Comparison of ENCODE assay signal across 7 mouse cellular contexts in the genomic region with DNA sequence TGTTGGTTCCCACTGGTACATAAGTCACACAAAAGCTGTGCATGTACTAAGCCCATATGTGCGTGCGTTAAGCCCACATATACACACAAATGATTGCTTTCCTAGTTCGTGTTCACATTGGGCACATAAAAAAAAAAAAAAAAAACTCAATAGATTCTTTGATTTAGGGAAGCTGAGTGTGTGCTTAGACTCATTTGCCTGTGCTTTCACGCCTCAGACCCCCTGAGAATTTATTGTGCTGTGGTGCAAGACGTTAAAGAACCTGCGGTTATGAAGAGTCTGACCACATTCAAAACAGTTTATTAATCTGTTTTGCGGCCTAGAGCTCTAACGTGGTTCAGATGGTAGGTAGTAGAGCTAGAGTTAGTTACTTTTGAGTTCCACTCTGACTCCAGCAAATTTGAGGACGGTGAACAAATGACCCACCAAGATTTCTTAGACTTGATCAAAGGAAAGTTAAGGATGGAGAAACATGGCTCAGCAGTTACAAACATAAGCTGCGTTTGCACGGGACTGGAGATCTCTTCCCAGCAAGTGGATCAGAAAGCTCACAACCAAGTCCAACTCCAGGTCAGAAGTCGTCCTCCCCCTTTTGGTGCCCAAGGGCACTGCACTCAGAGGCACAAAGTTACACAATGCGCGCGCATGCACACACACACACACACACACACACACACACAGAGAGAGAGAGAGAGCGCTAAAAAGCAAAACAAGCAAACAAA. TPM values are rescaled to one million over a fixed set of nuclear protein-coding genes. Genes with fewer than 3 reads are reported as not detected.
DNase-seq lines count a peak whose midpoint lies in the region; ATAC-seq and TF ChIP-seq lines count a peak whose summit lies in the region.

No protein-coding gene starts in this region.

- H3K9me3 ChIP-seq in lung, embryonic 14.5 days (ENCODE audit: low read depth, low read length) = no peaks in the 10 kb centered on the region
- H3K9me3 ChIP-seq in embryonic facial prominence, embryonic 12.5 days = no peaks in the 10 kb centered on the region
- H3K9me3 ChIP-seq in intestine, postnatal 0 days (ENCODE audit: control insufficient read depth) = no peaks in the 10 kb centered on the region

- no peak for DNase-seq in lung, embryonic 14.5 days
- DNase-seq in lung, postnatal 36 days = no peak
- peak; percentile 92 for DNase-seq in splenic B cell, adult 2 months (ENCODE audit: low read depth, low spot score)
- no peak for DNase-seq in right cerebral cortex, adult 2 months (ENCODE audit: low spot score in 2 of 2)
- DNase-seq in ovary, postnatal 36 days (ENCODE audit: low spot score) = no peak

- no peaks in the 10 kb centered on the region for H3K36me3 ChIP-seq in lung, embryonic 14.5 days (ENCODE audit: insufficient read depth)
- H3K36me3 ChIP-seq in embryonic facial prominence, embryonic 12.5 days = no peaks in the 10 kb centered on the region
- H3K36me3 ChIP-seq in intestine, postnatal 0 days (ENCODE audit: control insufficient read depth, insufficient read depth) = no peaks in the 10 kb centered on the region
- H3K36me3 ChIP-seq in splenic B cell, adult 2 months (ENCODE audit: control insufficient read depth, insufficient read depth, low read length, poor library complexity, severe bottlenecking) = no peaks in the 10 kb centered on the region

- peak overlapping the region; percentile 95 for H3K4me2 ChIP-seq in lung, embryonic 14.5 days
- peak overlapping the region; percentile 87 for H3K4me2 ChIP-seq in embryonic facial prominence, embryonic 12.5 days (replicated peaks)
- peak overlapping the region; percentile 95 for H3K4me2 ChIP-seq in intestine, postnatal 0 days (replicated peaks; ENCODE audit: low read depth)

- TF ChIP-seq CTCF in lung, embryonic 14.5 days (IDR thresholded peaks at IDR 0.05; ENCODE audit: low read depth) = peak; percentile 37; the same call in 1 of the 2 replicates
- peak; percentile 25; the same call in 1 of the 2 replicates for TF ChIP-seq CTCF in intestine, postnatal 0 days (IDR thresholded peaks at IDR 0.05; ENCODE audit: low read depth)

- H3K9ac ChIP-seq in lung, embryonic 14.5 days = no peak overlapping the region
- H3K9ac ChIP-seq in embryonic facial prominence, embryonic 12.5 days = no peak overlapping the region
- no peak overlapping the region for H3K9ac ChIP-seq in intestine, postnatal 0 days (ENCODE audit: low read depth, low read length)

- H3K27me3 ChIP-seq in lung, embryonic 14.5 days (ENCODE audit: insufficient read depth, low read length) = no peaks in the 10 kb centered on the region
- no peaks in the 10 kb centered on the region for H3K27me3 ChIP-seq in embryonic facial prominence, embryonic 12.5 days
- H3K27me3 ChIP-seq in intestine, postnatal 0 days (replicated peaks; ENCODE audit: control insufficient read depth, insufficient read depth, low read length) = no peaks in the 10 kb centered on the region
- no peaks in the 10 kb centered on the region for H3K27me3 ChIP-seq in splenic B cell, adult 2 months (ENCODE audit: control insufficient read depth, insufficient read depth, low read length, poor library complexity, severe bottlenecking)

- peak overlapping the region; percentile 80; the same call in 1 of the 2 replicates for H3K4me3 ChIP-seq in lung, embryonic 14.5 days (ENCODE audit: low read depth, low read length)
- H3K4me3 ChIP-seq in embryonic facial prominence, embryonic 12.5 days = no peak overlapping the region
- H3K4me3 ChIP-seq in intestine, postnatal 0 days (ENCODE audit: low read depth, low read length) = no peak overlapping the region

- H3K27ac ChIP-seq in lung, embryonic 14.5 days (ENCODE audit: low read depth) = peak overlapping the region; percentile 89
- H3K27ac ChIP-seq in embryonic facial prominence, embryonic 12.5 days = no peak overlapping the region
- H3K27ac ChIP-seq in intestine, postnatal 0 days (ENCODE audit: low read depth, low read length) = no peak overlapping the region

- WGBS in lung, embryonic 14.5 days = 81% methylated on average over 16 of the region's 16 CpGs
- WGBS in embryonic facial prominence, embryonic 12.5 days = 88% methylated on average over 16 of the region's 16 CpGs
- WGBS in intestine, postnatal 0 days = 88% methylated on average over 16 of the region's 16 CpGs

- H3K4me1 ChIP-seq in lung, embryonic 14.5 days (ENCODE audit: insufficient read depth) = peaks cover 3% of the 10 kb centered on the region; the same call in 1 of the 2 replicates
- peaks cover 7% of the 10 kb centered on the region for H3K4me1 ChIP-seq in embryonic facial prominence, embryonic 12.5 days
- H3K4me1 ChIP-seq in intestine, postnatal 0 days (replicated peaks; ENCODE audit: control insufficient read depth, insufficient read depth, low read length) = no peaks in the 10 kb centered on the region

- ATAC-seq in lung, embryonic 14.5 days (ENCODE audit: insufficient read depth) = no peak
- no peak for ATAC-seq in embryonic facial prominence, embryonic 12.5 days (ENCODE audit: insufficient number of reproducible peaks, insufficient read depth, low FRiP score, low TSS enrichment)
- ATAC-seq in intestine, postnatal 0 days = no peak

RNA-seq across cellular contexts. Expression of a gene that starts 1.2 kb away (rescaled TPM):
- 5.8 and 6.4 TPM in 2 replicates for polyA plus RNA-seq in lung, embryonic 14.5 days (2014; fragmentation: Nextera tagmentation; extraction: Ambion mirVana)
- 7.0 and 7.8 TPM in 2 replicates for polyA plus RNA-seq in embryonic facial prominence, embryonic 12.5 days (2016; fragmentation: Nextera tagmentation; extraction: Ambion mirVana)
- polyA plus RNA-seq in intestine, postnatal 0 days (2015; fragmentation: Nextera tagmentation; extraction: Ambion mirVana) = 3.3 and 3.4 TPM in 2 replicates

RNA-seq across cellular contexts. Expression of a gene that starts 22.4 kb away (rescaled TPM):
- polyA plus RNA-seq in lung, embryonic 14.5 days (2014; fragmentation: Nextera tagmentation; extraction: Ambion mirVana) = 185 TPM in 2 replicates
- polyA plus RNA-seq in embryonic facial prominence, embryonic 12.5 days (2016; fragmentation: Nextera tagmentation; extraction: Ambion mirVana) = 187 and 196 TPM in 2 replicates
- 28.7 and 30.7 TPM in 2 replicates for polyA plus RNA-seq in intestine, postnatal 0 days (2015; fragmentation: Nextera tagmentation; extraction: Ambion mirVana)
